Mouse (Mus musculus): ENCODE results near the gene Slc48a1. TPM values are rescaled to one million over a fixed set of nuclear protein-coding genes. Genes with fewer than 3 reads are reported as not detected.
A peak's percentile ranks its signal among the peaks of the same experiment; 100 is the strongest.

Gene Slc48a1
- polyA plus RNA-seq, 1 experiment from 2014 or later = 66.0 TPM

DNA sequence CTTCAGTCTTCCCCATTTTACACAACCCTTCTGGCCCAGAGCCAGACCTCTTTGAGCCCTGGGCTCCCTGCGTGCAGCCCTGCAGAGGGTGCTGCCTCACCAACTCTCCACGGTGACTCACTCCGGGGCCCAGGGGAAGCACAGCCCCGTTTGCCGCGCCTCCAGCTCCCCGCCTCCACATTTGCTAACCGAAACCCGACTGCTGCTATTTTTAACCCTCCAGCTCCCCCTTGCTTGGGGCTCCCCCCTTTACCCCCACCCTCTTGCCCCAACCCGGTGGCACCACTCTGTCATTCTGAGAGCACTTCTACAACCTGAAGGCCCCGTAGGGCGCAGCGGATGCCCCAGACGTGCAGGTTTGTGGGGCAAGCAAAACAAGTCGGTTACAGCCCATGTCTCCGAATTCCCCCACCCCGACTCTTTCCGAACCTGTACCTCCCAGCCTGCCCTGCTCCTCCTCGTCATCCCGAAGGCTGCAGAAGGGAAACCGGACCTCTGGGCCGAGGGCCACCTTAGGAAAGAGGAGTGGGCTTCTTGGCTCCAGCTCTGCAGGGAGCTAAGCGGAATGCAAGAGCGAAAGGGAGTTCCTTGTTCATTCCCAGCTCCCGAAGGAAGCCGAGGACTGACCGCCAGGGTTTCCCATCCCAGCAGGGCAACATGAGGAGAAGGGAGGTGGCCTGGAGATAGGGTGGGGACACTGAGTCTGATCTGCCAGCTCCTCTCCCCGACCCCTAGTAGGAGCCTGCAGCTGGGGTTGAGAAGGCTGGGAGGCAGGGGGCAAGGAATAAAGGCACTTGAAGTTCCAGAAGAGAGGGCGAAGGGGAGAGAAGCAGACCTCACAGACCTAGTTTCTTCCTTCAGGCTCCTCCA is 47.0 kb downstream of the Slc48a1 start:
- Histone ChIP-seq H3K36me3 (0 out of 2 replicates have a peak, but pooled peaks cover 3% of the 10 kb centered on the region), H3K27ac (replicated peaks) (0 out of 2 replicates have a peak overlapping the region, but pooled peaks have one; percentile 39), H3K4me2 (peak overlapping the region; percentile 49), H3K9ac (peak overlapping the region; percentile 57), H3K9me3 (no peaks in the 10 kb centered on the region), H3K4me1 (replicated peaks) (peaks cover 93% of the 10 kb centered on the region), H3K4me3 (peak overlapping the region; percentile 15), H3K27me3 (no peaks in the 10 kb centered on the region)
- ATAC-seq (ENCODE audit: low read depth) = no peak
- 9% methylated on average over 29 of the region's 29 CpGs for WGBS

DNA sequence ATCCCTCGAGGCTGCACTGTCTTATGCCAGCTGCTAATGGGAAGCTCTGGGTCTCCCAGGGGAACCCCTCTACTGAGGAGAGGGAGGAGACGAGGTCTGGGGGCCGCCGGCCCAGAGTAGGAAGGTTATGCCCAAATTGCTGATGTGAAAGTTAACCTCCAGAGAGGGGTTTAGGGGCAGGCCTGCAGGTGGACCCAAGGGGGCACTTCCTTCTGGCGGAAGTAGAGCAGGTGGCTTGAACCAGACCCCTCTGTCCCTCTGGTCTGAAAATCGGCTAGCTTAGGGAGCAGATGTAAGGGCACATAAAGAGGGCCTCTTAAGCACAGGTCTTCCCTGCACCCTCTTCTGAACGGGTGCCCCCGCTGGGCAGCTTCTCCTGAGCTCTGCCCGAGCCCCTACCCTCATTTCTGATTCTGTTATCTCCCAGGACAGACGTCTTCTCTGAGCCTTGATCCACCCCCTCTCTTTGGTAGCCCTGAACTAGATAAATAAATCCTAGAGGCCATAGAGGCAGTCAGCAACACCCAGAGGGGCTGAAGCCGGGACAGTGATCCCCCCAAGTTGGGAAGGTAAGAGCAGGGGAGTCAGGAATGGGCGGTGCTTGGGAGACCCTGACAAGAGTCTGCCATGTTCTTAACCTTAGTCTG is 47.7 kb downstream of the Slc48a1 start:
- no peak overlapping the region for H3K27ac ChIP-seq (replicated peaks)
- ATAC-seq (ENCODE audit: low read depth) = no peak
- H3K27me3 ChIP-seq = no peaks in the 10 kb centered on the region
- no peak overlapping the region for H3K4me3 ChIP-seq
- WGBS = 46% methylated on average over 12 of the region's 12 CpGs
- peaks cover 95% of the 10 kb centered on the region for H3K4me1 ChIP-seq (replicated peaks)
- no peaks in the 10 kb centered on the region for H3K9me3 ChIP-seq
- no peaks in the 10 kb centered on the region for H3K36me3 ChIP-seq
- peak overlapping the region; percentile 49 for H3K4me2 ChIP-seq
- peak overlapping the region; percentile 57; the same call in 1 of the 2 replicates for H3K9ac ChIP-seq

DNA sequence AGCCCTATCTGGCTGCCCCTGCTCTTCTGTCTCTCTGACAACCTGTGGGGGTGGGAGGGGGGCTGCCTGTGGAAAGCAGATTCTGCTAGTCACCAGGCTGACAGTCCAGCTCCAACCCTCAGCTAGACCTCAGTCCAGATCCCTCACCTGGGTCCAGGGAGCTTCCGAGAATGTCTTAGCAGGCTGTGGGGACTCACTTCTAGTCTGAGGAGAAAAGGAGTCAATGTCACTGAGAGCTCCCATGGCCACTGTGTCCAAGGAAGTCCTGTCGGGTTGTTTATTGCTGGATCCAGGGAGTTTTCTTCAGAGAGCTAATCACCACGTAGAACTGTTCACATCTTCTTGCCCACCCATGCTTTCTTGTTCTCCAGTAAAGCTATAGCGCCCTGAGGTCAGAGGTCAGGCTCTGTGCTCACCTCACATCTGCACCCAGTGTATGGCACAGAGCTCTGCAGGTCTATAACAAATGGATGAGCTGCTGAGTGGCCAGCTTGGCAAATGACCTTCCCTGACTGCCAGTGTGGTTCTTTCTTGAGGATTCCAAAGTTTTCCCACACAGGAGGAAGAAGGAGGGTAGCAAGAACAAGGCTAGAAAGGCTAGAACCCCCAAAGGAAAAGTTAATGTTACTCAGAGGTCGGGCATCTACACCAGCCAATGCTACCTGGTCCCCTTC is 48.4 kb downstream of the Slc48a1 start:
- H3K4me3 ChIP-seq = no peak overlapping the region
- no peaks in the 10 kb centered on the region for H3K36me3 ChIP-seq
- H3K27ac ChIP-seq (replicated peaks) = no peak overlapping the region
- WGBS = 59% methylated on average over 5 of the region's 5 CpGs
- no peaks in the 10 kb centered on the region for H3K9me3 ChIP-seq
- peaks cover 89% of the 10 kb centered on the region for H3K4me1 ChIP-seq (replicated peaks)
- no peak for ATAC-seq (ENCODE audit: low read depth)
- H3K9ac ChIP-seq = peak overlapping the region; percentile 57; the same call in 1 of the 2 replicates
- no peak overlapping the region for H3K4me2 ChIP-seq
- no peaks in the 10 kb centered on the region for H3K27me3 ChIP-seq

DNA sequence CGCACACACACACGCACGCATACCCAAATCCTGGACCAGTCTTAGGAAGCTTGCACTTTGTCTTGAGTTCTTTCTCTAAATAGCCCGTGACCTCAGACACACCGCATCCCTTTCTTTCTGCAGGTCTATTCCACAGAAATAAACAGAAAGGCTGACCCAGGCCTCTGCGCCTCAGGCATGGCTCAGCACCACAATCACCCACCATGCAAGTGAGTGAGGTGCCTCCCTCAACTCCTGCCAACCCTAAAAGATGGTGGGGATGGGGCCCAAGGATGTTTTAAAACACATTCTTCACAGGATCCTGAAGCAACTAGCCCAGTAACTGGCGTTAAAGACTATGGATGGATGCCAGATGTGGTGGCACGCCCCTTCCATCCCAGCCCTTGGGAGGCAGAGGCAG is 49.1 kb downstream of the Slc48a1 start:
- Histone ChIP-seq H3K27me3 (no peaks in the 10 kb centered on the region), H3K4me2 (no peak overlapping the region), H3K36me3 (no peaks in the 10 kb centered on the region), H3K4me3 (no peak overlapping the region), H3K4me1 (replicated peaks) (peaks cover 89% of the 10 kb centered on the region), H3K27ac (replicated peaks) (no peak overlapping the region), H3K9me3 (no peaks in the 10 kb centered on the region), H3K9ac (no peak overlapping the region)
- no peak for ATAC-seq (ENCODE audit: low read depth)
- 88% methylated on average over 8 of the region's 8 CpGs for WGBS

DNA sequence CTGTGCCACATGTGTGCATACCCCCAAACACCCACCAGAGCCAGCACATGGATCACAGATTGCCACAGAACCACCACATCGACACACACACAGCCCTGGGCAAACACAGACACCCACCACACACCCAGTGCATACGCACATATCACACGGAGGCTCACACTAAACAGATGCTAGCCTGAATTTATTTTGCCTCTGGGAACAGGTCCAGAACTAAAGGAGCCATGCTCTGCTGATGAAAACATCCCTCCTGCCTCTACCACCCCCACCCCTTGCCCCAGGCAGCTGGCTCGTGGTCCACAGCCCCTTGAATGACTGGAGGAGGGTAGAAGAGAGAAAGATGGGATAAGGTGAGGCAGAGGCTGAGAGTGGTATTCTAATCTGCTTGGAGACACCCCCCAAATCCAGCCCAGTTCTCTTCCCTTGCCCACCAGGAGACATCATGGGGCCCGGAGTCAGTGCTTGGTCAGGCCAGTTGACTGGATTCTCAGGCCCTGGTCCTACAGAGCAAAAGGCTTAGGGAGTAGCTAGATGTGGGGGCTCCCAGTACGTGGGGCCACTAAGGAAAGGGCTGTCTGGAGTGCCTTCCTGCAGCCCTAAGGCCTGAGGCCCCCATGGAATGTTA is 50.0 kb downstream of the Slc48a1 start:
- H3K4me3 ChIP-seq = peak overlapping the region; percentile 11

DNA sequence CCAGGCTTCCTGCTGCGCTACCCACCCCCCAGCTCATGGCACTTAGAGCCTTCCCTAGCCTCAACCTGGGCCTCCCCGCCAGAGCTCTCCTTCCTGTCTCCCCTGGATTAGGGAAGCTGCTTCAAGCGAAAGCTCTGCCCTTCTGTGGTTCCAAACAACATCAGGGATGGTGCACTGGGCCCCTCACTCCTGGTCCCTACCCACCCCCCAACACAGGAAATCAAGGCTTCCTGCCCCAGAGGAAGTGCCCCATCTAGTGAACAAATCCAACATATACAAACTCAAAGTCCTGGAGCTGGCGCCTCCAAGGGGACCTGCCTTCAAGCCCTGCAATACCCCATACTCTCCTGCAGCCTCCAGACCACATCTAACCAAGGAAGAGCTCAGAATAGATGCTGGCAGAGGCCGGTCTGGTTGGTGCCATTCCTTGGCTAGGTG is 50.6 kb downstream of the Slc48a1 start:
- no peaks in the 10 kb centered on the region for H3K36me3 ChIP-seq
- no peak for ATAC-seq (ENCODE audit: low read depth)
- H3K9me3 ChIP-seq = no peaks in the 10 kb centered on the region
- 74% methylated on average over 5 of the region's 5 CpGs for WGBS
- no peaks in the 10 kb centered on the region; the same call in 1 of the 2 replicates for H3K27me3 ChIP-seq
- H3K4me3 ChIP-seq = peak overlapping the region; percentile 11; the same call in 1 of the 2 replicates
- peak overlapping the region; percentile 55 for H3K9ac ChIP-seq
- H3K4me1 ChIP-seq (replicated peaks) = peaks cover 84% of the 10 kb centered on the region
- H3K27ac ChIP-seq (replicated peaks) = peak overlapping the region; percentile 84
- H3K4me2 ChIP-seq = peak overlapping the region; percentile 73

More for the DNA sequence above, 50.0 kb downstream of the Slc48a1 start:
- no peaks in the 10 kb centered on the region for H3K36me3 ChIP-seq
- ATAC-seq (ENCODE audit: low read depth) = no peak
- H3K27ac ChIP-seq (replicated peaks) = peak overlapping the region; percentile 84
- peak overlapping the region; percentile 55 for H3K9ac ChIP-seq
- peaks cover 88% of the 10 kb centered on the region for H3K4me1 ChIP-seq (replicated peaks)
- peak overlapping the region; percentile 73 for H3K4me2 ChIP-seq
- H3K9me3 ChIP-seq = no peaks in the 10 kb centered on the region
- H3K27me3 ChIP-seq = no peaks in the 10 kb centered on the region; the same call in 1 of the 2 replicates
- 37% methylated on average over 6 of the region's 6 CpGs for WGBS

DNA sequence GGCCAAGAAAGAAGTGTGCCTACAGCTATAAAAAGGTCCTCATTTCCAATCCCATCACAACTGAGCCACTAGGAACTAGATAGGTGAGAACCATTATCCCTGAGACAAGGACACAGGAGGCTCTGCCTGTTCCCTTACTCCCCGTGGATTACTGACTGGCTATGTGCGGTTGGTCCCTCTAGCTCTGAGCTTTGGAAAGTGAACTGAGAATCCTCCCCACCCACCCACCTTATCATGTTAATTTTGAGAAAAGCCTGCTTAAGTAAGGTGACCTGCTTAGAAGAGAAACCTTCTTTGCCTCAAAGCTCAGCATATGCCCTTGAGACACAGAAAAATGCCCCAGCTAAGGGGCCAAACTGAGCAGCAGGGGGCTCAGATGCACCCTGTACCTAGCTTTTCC is 51.1 kb downstream of the Slc48a1 start:
- Histone ChIP-seq H3K9ac (peak overlapping the region; percentile 100), H3K4me1 (replicated peaks) (peaks cover 79% of the 10 kb centered on the region), H3K27me3 (no peaks in the 10 kb centered on the region; the same call in 1 of the 2 replicates), H3K4me3 (peak overlapping the region; percentile 83), H3K27ac (replicated peaks) (peak overlapping the region; percentile 93), H3K4me2 (peak overlapping the region; percentile 73), H3K36me3 (no peaks in the 10 kb centered on the region), H3K9me3 (no peaks in the 10 kb centered on the region)
- WGBS = 56% methylated on average over 2 of the region's 2 CpGs
- ATAC-seq (ENCODE audit: low read depth) = no peak

DNA sequence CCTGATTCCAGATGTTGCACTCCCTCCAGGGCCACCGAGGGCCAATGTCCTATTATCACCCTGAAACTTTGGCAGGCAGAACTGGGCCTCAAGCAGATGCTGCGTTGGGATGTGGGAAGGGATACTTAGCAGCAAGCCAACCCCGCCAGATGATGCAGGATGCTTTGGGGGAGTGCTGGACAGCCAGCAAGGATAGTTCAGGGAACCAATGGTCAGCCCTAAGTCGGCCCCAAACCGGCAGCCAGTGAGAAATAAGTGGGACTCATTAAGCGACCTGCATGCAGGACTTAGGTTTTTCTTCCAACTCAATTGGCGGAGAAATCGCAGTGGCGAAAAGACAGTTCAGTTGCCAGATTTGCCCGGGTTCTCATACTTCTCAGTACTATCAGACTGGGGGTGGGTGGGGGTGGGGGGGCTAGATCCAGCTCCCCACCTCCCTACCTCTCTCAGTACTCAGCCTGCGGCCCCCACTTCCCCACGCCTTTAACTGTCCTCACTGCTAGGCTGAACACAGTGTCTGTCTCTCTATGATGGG is 52.0 kb downstream of the Slc48a1 start:
- 13% methylated on average over 12 of the region's 12 CpGs for WGBS
- Histone ChIP-seq H3K9ac (peak overlapping the region; percentile 100), H3K9me3 (no peaks in the 10 kb centered on the region), H3K27ac (replicated peaks) (peak overlapping the region; percentile 93), H3K27me3 (no peaks in the 10 kb centered on the region; the same call in 1 of the 2 replicates), H3K4me3 (peak overlapping the region; percentile 83), H3K36me3 (no peaks in the 10 kb centered on the region), H3K4me1 (replicated peaks) (peaks cover 70% of the 10 kb centered on the region), H3K4me2 (peak overlapping the region; percentile 73)
- no peak for ATAC-seq (ENCODE audit: low read depth)

DNA sequence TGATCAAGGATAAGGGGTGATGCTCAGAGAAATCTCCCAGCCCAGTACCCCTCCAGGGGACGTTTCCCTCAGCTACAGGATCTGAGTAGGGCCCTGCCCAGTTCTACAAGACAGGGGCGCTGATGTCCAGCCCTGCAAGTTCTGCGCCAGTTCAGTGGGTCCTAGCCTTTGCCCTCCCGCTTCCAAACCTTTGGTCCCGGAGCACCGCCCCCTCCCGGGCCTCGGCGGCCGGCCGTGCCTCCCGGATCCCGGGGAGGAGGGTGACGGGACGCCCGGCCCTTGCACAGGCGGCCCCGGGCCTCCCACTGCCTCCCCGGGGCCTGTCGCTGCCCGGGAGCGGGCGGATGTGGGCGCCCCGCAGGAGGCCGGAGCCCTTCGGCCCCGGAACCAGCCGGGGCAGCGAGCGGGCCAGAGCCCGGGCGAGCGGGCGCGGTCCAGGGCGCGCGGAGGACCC is 52.5 kb downstream of the Slc48a1 start:
- Histone ChIP-seq H3K4me1 (replicated peaks) (peaks cover 65% of the 10 kb centered on the region), H3K36me3 (no peaks in the 10 kb centered on the region), H3K27ac (replicated peaks) (peak overlapping the region; percentile 93), H3K4me2 (peak overlapping the region; percentile 73), H3K4me3 (peak overlapping the region; percentile 83), H3K27me3 (no peaks in the 10 kb centered on the region; the same call in 1 of the 2 replicates), H3K9ac (peak overlapping the region; percentile 100), H3K9me3 (no peaks in the 10 kb centered on the region)
- WGBS = under 1% methylated on average over 35 of the region's 39 CpGs
- peak; percentile 29; the same call in 1 of the 2 replicates for ATAC-seq (ENCODE audit: low read depth)

DNA sequence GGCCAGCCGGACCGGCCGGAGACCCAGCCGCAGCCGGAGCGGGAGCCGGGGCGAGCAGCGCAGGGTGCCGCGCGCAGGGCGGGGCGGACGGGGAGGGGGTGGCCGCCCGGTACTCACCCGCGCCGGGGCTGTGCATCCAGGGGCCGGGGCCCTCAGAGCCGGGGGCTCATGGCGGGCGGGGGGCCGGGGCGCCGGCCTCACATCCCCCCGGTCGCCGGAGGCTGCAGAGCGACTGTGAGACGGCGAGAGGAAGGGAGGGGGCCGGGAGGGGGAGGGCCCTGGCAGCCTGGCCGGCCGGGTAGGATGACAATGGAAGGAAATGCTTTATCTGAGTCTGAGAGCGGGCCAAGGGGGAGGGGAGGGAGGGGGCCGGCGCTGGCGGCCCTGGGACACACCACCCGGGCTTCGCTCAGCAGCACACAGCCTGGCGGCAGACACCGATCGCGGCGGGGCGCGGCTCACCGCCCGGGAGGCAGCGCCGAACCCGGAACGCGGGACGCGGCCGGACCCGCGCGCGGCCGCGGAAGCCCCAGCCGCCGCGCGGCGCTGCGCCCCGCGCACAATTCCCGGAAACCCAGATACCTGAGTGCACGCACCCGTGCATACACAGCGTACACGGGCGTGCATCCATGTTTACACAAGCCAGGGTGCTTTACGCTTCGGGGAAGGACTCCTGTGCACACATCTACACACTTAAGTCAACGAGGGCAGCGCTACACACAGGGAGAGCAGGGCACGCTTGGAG is 53.1 kb downstream of the Slc48a1 start:
- WGBS = under 1% methylated on average over 75 of the region's 84 CpGs
- H3K4me3 ChIP-seq = peak overlapping the region; percentile 83

More for the DNA sequence above, 53.1 kb downstream of the Slc48a1 start:
- Histone ChIP-seq H3K4me1 (replicated peaks) (peaks cover 59% of the 10 kb centered on the region), H3K27ac (replicated peaks) (peak overlapping the region; percentile 93), H3K36me3 (no peaks in the 10 kb centered on the region), H3K9ac (peak overlapping the region; percentile 100), H3K9me3 (no peaks in the 10 kb centered on the region), H3K4me2 (peak overlapping the region; percentile 73), H3K27me3 (no peaks in the 10 kb centered on the region; the same call in 1 of the 2 replicates)
- peak; percentile 86 for ATAC-seq (ENCODE audit: low read depth)
